Mouse (Mus musculus) liver, embryonic 11.5 days (tissue): ENCODE measurements around the gene Oxct1. TPM values are rescaled to one million over a fixed set of nuclear protein-coding genes. Genes with fewer than 3 reads are reported as not detected.
A peak's percentile ranks its signal among the peaks of the same experiment; 100 is the strongest.

Experiments used
- ATAC-seq: fragments of 200-750 bp; cut with Nextera tagmentation; replicated peaks from 2 replicates; pipeline ENCODE4 v1.8.0; 2017; ENCODE audit warnings: moderate number of reproducible peaks, mild to moderate bottlenecking, moderate TSS enrichment, moderate library complexity; ENCODE audit not compliant: low FRiP score
- DNase-seq: peaks from one replicate; pipeline ENCODE4 v3.0.0-alpha.2; 2017; ENCODE audit warnings: low spot score
- H3K27ac ChIP-seq: fragments of 300-500 bp; sonication (generic); 2 replicates; pipeline ENCODE4 v1.5.1; 2014; ENCODE audit warnings: mild to moderate bottlenecking, low read depth, low read length, control low read depth
- H3K27me3 ChIP-seq: fragments of 300-500 bp; sonication (generic); replicated peaks from 2 replicates; pipeline ENCODE4 v1.6.1; 2014; ENCODE audit warnings: low read length, mixed read lengths; ENCODE audit not compliant: control insufficient read depth, insufficient read depth
- H3K36me3 ChIP-seq: fragments of 300-500 bp; sonication (generic); 2 replicates; pipeline ENCODE4 v1.6.1; 2014; ENCODE audit warnings: mild to moderate bottlenecking, low read length, moderate library complexity, mixed read lengths; ENCODE audit not compliant: control insufficient read depth, insufficient read depth
- H3K4me1 ChIP-seq: fragments of 300-500 bp; sonication (generic); replicated peaks from 2 replicates; pipeline ENCODE4 v1.6.1; 2014; ENCODE audit warnings: low read length, mixed read lengths; ENCODE audit not compliant: control insufficient read depth, insufficient read depth
- H3K4me2 ChIP-seq: fragments of 300-500 bp; sonication (generic); 2 replicates; pipeline ENCODE4 v1.6.1; 2014; ENCODE audit warnings: mild to moderate bottlenecking, control low read depth, moderate library complexity
- H3K4me3 ChIP-seq: fragments of 300-500 bp; sonication (generic); 2 replicates; pipeline ENCODE4 v1.5.1; 2014; ENCODE audit warnings: low read depth, low read length, control low read depth
- H3K9ac ChIP-seq: fragments of 300-500 bp; sonication (generic); 2 replicates; pipeline ENCODE4 v1.6.1; 2014; ENCODE audit warnings: low read depth, low read length, control low read depth
- H3K9me3 ChIP-seq: fragments of 300-500 bp; sonication (generic); 2 replicates; pipeline ENCODE4 v1.6.1; 2016; ENCODE audit warnings: low read length, inconsistent platforms, mixed read lengths; ENCODE audit not compliant: control insufficient read depth
- WGBS: fragments of 180-500 bp; shearing (Covaris S2); extraction: QIAGEN DNeasy Blood & Tissue Kit; methylation state at CpG from one replicate; pipeline ENCODE4 v1.1.7; 2014; 5-methylcytosine and 5-hydroxymethylcytosine counted together
- polyA plus RNA-seq: library from polyadenylated mRNA; unstranded; fragments of >200 nt; fragmentation: Nextera tagmentation; extraction: Ambion mirVana; gene quantifications from 2 replicates; pipeline ENCODE4 v1.2.1, GENCODE M21; 2014

Gene Oxct1
- polyA plus RNA-seq, 1 experiment from 2014 or later = 64.8 TPM

GRCm38 (mm10) chr15:3995448-3996266 lies 30.5 kb upstream of the Oxct1 start, which contains the start of gene AW549877:
AW549877 (minus strand) TSS chr15:3995744.
- H3K27me3 ChIP-seq = no peaks in the 10 kb centered on the region
- DNase-seq (peak; percentile 97), ATAC-seq (peak; percentile 99)
- peaks cover 7% of the 10 kb centered on the region; the same call in 1 of the 2 replicates for H3K36me3 ChIP-seq
- peak within 1 kb of the TSS; percentile 83 for H3K4me2 ChIP-seq
- peak within 1 kb of the TSS; percentile 87 for H3K27ac ChIP-seq
- peak within 1 kb of the TSS; percentile 83 for H3K9ac ChIP-seq
- H3K9me3 ChIP-seq = no peaks in the 10 kb centered on the region
- H3K4me3 ChIP-seq = peak within 1 kb of the TSS; percentile 76
- H3K4me1 ChIP-seq = peaks cover 2% of the 10 kb centered on the region; the same call in 1 of the 2 replicates
- WGBS = under 1% methylated on average over 61 of the region's 61 CpGs

GRCm38 (mm10) chr15:3996267-3997010 lies 29.7 kb upstream of the Oxct1 start:
- H3K4me3 ChIP-seq = peak overlapping the region; percentile 60
- H3K4me2 ChIP-seq = peak overlapping the region; percentile 83
- H3K9ac ChIP-seq = peak overlapping the region; percentile 70
- WGBS = 22% methylated on average over 14 of the region's 14 CpGs
- no peaks in the 10 kb centered on the region for H3K9me3 ChIP-seq
- peaks cover 2% of the 10 kb centered on the region; the same call in 1 of the 2 replicates for H3K4me1 ChIP-seq
- H3K36me3 ChIP-seq = peaks cover 4% of the 10 kb centered on the region; the same call in 1 of the 2 replicates
- no peaks in the 10 kb centered on the region for H3K27me3 ChIP-seq
- peak overlapping the region; percentile 82 for H3K27ac ChIP-seq
- ATAC-seq (no peak), DNase-seq (no peak)

GRCm38 (mm10) chr15:3999144-3999543 lies 27.0 kb upstream of the Oxct1 start:
- H3K9ac ChIP-seq = no peak overlapping the region
- H3K4me1 ChIP-seq = peaks cover 2% of the 10 kb centered on the region; the same call in 1 of the 2 replicates
- no peak overlapping the region for H3K4me3 ChIP-seq
- H3K27me3 ChIP-seq = no peaks in the 10 kb centered on the region
- no peak overlapping the region for H3K27ac ChIP-seq
- no peak for ATAC-seq
- DNase-seq = no peak
- H3K9me3 ChIP-seq = no peaks in the 10 kb centered on the region
- H3K36me3 ChIP-seq = no peaks in the 10 kb centered on the region
- H3K4me2 ChIP-seq = no peak overlapping the region
- WGBS = 71% methylated on average over 2 of the region's 2 CpGs

DNA sequence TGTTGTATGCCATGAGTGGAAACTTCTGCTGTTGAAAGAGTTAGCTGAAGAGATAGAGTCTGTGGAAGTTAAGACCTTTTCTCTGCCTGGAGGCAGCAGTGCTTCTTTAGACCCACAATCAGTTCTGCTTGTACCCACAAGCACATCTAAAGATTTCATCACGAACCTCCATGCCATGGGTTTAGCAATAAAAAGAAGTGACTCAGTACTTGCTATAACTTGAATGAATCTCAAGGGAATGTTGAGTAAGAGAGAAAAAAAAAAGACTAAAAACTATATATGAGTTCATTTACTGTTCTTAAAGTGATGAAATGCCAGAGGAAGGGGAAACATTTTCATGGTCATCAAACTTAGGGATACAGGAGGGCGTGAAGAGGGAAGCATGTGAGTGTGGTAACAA lies 25.6 kb upstream of the Oxct1 start:
- Histone ChIP-seq H3K9me3 (peaks cover 6% of the 10 kb centered on the region; the same call in 1 of the 2 replicates), H3K9ac (no peak overlapping the region), H3K27ac (no peak overlapping the region), H3K4me3 (no peak overlapping the region), H3K36me3 (no peaks in the 10 kb centered on the region), H3K27me3 (no peaks in the 10 kb centered on the region), H3K4me1 (no peaks in the 10 kb centered on the region), H3K4me2 (no peak overlapping the region)
- 72% methylated on average over 2 of the region's 2 CpGs for WGBS
- DNase-seq (no peak), ATAC-seq (no peak)

DNA sequence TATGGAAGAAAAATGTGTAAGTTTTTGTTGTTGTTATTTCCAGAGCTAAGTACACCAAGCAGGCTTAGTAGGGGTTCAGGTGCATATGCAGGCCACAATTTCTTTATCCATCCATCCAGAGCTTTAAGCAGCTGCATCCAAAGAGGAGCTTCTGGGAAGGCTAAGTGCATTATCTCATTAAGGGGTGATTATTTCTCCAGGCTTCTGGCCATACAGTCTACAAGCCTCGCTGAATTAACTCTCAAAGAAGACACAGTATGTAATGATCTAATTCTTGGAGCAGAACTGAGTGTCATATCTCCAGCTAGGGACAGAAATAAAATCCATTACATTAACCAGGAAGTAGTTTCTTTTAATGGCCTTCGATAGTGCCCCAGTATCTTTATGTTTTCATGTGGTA lies 12.3 kb upstream of the Oxct1 start:
- Histone ChIP-seq H3K4me3 (no peak overlapping the region), H3K27ac (no peak overlapping the region), H3K9ac (no peak overlapping the region), H3K27me3 (no peaks in the 10 kb centered on the region), H3K4me1 (no peaks in the 10 kb centered on the region), H3K36me3 (no peaks in the 10 kb centered on the region), H3K9me3 (no peaks in the 10 kb centered on the region), H3K4me2 (no peak overlapping the region)
- WGBS = 76% methylated on average over 2 of the region's 2 CpGs
- DNase-seq = no peak
- no peak for ATAC-seq

- ATAC-seq = no peak
- DNase-seq = no peak
- no peaks in the 10 kb centered on the region for H3K36me3 ChIP-seq
- H3K9ac ChIP-seq = no peak overlapping the region
- no peaks in the 10 kb centered on the region for H3K27me3 ChIP-seq
- WGBS = 82% methylated on average over 4 of the region's 4 CpGs
- H3K9me3 ChIP-seq = no peaks in the 10 kb centered on the region
- H3K4me2 ChIP-seq = no peak overlapping the region
- no peak overlapping the region for H3K4me3 ChIP-seq
- no peaks in the 10 kb centered on the region for H3K4me1 ChIP-seq
- H3K27ac ChIP-seq = no peak overlapping the region
Measured at GRCm38 (mm10) chr15:4020711-4021110, 5.5 kb upstream of the Oxct1 start.

DNA sequence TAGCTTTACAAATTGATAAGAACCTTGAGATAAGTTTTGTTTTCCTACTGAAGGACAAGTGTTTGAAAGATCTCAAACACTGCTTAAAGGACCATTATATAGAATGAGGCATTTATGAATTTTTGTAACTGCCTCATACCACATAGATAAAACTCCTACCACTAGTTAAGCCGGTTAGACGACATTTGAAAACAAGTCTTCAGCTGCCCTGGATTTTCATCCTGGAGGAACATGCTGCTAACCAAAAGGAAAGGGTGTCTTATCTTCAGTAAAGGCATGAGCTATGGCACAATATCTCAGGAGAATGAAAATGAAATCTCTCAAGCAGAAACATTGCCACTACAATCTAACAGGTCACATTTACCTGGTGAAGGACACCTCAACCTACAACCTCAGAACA lies 2.4 kb upstream of the Oxct1 start:
- Histone ChIP-seq H3K4me2 (no peak overlapping the region), H3K27me3 (no peaks in the 10 kb centered on the region), H3K4me3 (no peak overlapping the region), H3K9me3 (no peaks in the 10 kb centered on the region), H3K9ac (no peak overlapping the region), H3K36me3 (no peaks in the 10 kb centered on the region), H3K4me1 (no peaks in the 10 kb centered on the region; the same call in 1 of the 2 replicates), H3K27ac (no peak overlapping the region)
- 82% methylated on average over 2 of the region's 2 CpGs for WGBS
- no peak for ATAC-seq
- no peak for DNase-seq

DNA sequence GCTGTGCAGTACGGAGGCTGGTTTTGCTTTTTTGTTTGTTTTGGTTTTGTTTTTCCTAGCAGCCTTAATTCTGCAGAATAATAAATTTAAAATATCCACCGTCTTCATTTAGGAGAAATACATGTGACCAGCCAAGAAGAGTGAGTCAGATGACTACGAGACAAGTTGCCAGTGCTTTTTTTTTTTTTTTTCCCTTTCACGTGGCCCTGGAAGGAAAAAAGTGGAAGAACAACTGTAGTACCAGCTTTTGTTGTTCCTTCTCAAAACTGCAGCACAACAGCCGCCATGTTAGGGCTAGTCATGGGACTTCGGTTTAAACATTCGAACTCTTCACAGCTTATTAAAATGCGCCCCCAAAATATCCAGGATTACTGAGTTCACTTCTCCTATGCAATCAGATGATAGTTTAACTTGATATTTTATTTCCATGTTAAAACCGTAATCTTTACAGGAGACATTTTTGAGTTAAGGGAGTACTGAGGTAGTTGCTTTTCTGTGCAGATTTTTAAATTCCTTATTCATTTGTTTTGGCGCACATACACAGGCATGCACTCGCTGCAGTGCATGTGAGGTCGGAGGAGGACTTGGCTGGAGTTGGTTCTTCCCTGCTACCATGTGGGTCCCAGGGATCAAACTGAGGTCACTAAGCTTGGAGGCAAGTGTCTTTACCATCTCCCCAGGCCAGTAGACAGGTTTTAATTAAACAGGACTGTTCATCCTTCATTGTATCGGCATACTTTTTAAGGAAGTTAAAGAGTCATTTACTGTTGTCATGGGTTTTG lies 1.3 kb upstream of the Oxct1 start:
- H3K4me1 ChIP-seq = no peaks in the 10 kb centered on the region; the same call in 1 of the 2 replicates
- no peaks in the 10 kb centered on the region for H3K27me3 ChIP-seq
- no peaks in the 10 kb centered on the region for H3K9me3 ChIP-seq
- H3K4me2 ChIP-seq = no peak overlapping the region
- DNase-seq (no peak), ATAC-seq (no peak)
- no peak overlapping the region for H3K4me3 ChIP-seq
- H3K36me3 ChIP-seq = no peaks in the 10 kb centered on the region
- WGBS = 80% methylated on average over 13 of the region's 13 CpGs
- no peak overlapping the region for H3K9ac ChIP-seq
- no peak overlapping the region for H3K27ac ChIP-seq
